Mouse (Mus musculus) right cerebral cortex, adult 18-20 months (tissue): ENCODE results near the gene Fen1.

ENCODE experiments used
- DNase-seq: peaks from one replicate; pipeline ENCODE4 v3.0.0; 2022; ENCODE audit warnings: mixed read lengths

Fen1 gene

GRCm38 (mm10) chr19:10203848-10204615 is at the start of gene Fen1, which contains the start of gene Tmem258:
Fen1 (minus strand) TSS chr19:10204169.
Tmem258 (plus strand) TSS chr19:10204014.
- DNase-seq = peak; percentile 89

DNA sequence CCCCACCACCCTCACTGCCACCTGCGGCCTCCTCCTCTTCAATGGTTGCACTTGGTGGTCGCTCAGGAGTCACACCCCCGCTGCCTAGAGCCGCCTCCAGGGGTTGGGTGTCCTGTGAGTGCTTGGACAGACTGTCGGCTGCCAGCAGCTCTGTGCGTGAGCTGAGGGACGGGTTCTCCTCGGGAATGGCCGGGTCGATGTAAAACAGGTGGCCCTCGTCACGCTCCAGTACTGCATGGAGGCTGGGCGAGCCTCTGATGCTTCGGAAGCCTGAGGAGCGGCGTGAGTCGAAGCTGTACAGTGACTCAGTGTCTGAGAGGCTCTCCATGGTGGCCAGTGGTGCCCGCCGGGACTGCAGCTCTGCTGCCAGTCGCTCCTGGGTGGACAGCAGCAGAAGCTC is 44.2 kb upstream of the Fen1 start:
- DNase-seq = no peak

DNA sequence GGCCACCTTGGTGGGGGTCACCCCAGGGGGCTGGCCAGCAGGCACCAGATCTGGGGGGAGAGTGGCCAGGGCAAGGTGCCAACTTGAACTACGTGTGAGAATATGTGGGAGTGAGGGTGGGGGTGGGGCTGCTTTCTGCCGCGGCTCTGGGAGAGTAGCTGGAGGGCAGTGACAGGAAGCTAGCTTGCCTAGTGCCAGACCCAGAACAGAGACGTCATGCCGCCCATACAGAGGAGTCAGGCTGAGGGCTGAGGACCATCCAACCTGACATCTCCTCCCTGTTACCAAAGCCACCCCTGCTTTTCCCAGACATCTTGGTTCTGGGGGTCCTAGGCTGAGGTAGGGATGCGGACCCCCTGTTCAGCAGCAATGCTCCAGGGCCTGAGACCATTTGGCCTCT is 43.2 kb upstream of the Fen1 start:
- DNase-seq = no peak

- DNase-seq = peak; percentile 49
Measured at GRCm38 (mm10) chr19:10244183-10244582, 40.2 kb upstream of the Fen1 start.

GRCm38 (mm10) chr19:10242916-10243315 is 38.9 kb upstream of the Fen1 start:
- DNase-seq = peak; percentile 34

DNA sequence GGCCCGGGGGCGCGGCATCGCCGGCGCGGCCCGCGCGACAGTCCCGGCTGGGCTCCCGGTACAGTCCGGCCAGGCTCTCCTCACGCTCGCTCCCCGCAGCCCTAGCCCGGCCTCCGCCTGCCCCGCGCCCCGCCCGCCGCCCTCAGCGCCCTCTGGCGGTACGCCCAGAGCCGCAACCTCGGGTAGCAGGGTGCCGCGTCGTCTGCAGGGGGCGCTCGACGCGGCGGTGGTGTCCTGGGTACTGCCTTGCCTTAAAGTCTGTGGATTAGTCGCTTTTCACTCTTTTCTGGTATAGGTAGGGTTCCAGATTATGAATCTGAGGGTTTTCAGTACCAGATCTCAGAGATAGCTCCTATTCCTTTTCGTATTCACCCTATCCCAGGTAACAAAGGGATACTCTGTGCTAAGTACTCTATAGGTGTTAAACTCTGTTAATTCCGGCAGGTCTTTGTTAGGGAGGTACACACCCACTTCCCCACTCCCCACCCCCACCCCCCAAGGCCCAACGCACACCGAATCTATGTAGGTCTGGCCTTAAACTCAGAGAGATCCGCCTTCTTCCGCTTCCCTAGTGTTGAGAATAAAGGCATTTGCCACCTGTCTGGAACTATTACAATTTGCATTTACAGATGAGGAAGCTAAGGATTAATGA is 36.8 kb upstream of the Fen1 start, which contains the start of gene Myrf:
Gene Myrf (minus strand): TSS at position 95 of the 652 bp plus-strand sequence.
- peak; percentile 74 for DNase-seq

- DNase-seq = no peak
Measured at GRCm38 (mm10) chr19:10239975-10240653, 36.1 kb upstream of the Fen1 start.

DNA sequence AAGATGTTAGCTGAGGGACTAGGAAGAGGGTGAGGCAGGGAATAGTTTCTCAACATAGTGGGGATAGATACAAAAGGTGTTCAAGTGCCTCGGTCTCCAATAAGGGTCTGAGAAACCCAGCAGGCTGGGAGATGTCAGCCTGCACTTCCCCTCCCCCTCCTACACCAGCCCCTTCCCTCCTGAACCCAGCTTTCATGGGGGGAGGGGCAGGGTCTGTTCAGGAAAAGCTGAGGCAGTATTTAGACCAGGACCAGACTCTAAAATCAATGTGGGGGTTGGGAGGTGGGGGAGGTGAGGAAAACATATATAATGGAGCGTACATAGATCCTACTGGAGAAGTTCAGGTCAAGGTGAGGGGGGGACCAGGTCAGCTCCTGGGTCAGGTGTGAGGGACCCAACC is 35.5 kb upstream of the Fen1 start:
- no peak for DNase-seq

- no peak for DNase-seq
Measured at GRCm38 (mm10) chr19:10238477-10238876, 34.5 kb upstream of the Fen1 start.

DNA sequence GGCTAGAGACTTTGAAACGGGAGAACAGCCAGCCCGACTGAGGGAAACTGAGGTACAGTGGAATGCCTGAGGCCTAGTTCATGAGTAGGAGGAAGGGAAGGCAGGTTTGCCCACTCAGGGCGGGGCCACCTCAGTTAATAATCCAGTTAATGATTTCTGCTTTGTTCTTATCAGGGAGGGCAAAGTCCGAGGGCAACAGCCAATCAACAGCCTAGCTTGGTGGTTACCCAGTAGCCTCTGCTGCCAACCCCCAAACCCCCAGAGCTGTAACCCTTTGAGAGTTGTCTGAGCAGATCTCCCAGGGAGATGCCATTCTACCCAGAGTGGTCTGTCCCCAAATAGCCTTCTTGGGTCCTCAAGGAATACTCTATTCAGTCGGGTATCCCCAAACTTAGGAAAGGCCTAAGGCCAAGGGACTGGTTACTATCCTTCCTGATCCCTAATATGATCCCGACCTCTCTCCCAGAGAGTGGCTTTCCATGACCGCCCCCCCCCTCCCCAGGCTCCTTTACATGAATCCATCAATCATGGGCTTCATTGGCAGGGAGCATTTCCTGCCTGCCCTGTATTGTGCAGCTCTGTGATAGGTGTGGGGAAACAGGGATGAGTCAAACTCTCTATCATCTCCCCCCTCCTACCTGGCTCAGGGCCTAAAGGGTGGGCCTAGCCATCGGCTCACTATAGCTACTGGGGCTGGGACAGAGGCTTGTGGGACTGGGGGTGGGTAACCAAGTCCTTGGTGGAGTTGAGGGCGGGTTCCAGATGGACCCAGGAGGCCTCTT is 32.0 kb upstream of the Fen1 start:
- no peak for DNase-seq

- peak; percentile 54 for DNase-seq
Measured at GRCm38 (mm10) chr19:10232327-10233017, 28.5 kb upstream of the Fen1 start.

DNA sequence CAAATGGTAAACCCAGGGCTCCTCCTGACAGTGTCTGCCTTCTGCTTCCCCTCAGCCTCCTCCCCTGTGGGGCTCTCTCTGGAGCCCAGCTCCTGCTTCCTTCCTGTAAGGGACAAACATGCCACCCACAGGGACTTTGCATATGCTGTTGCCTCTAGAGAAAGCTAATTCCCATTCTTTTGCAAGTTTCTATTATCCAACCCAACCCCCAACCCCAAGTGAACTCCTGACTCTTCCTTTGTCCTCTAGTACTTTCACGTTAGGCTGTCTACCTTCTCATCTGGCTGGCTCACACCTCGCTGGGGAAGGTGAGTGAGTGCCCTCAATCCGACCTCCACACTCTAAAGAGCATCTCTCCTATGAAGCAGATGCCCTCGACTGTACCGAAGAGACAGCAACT is 27.9 kb upstream of the Fen1 start:
- no peak for DNase-seq

DNA sequence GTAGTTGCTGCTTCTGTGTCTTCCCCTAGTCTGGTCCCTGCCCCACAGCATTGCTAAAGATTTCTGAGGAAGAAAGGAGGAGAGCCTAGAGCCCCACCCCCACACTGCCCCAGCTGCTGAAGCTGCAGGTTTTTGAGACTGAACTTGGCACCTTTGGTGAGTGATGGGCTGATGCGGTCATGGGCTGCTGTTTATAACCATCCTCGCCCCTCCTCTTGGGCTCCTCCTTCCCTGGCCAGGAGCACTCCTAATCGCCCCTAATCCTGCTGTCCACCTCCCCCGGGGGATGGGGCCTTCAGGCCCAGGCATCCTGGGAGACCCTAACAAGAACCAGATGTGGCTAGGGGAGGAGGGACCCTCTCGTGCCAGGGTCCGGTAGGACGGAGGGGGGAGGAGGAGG is 27.0 kb upstream of the Fen1 start:
- DNase-seq = no peak

- no peak for DNase-seq
Measured at GRCm38 (mm10) chr19:10225767-10226166, 21.8 kb upstream of the Fen1 start.

GRCm38 (mm10) chr19:10224637-10225453 is 20.9 kb upstream of the Fen1 start:
- no peak for DNase-seq

DNA sequence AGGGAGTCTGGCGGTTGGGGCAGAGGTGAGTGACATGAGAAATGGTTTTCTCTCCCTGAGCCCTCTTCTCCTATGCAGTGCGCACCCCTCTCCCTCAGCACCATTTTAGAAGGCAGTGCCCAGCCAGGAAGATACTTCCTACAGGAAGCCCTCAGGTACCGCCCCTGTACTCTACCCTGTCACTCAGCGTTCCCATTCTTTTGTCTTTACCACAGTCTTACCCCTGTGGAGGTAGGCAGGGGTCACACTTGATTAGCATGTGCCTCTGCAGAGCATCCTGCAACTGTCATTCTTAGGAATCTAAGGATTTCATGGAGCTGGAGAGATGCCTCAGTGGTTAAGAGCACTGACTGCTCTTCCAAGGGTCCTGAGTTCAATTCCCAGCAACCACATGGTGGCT is 19.6 kb upstream of the Fen1 start:
- DNase-seq = no peak

- no peak for DNase-seq
Measured at GRCm38 (mm10) chr19:10222656-10223055, 18.7 kb upstream of the Fen1 start.

DNA sequence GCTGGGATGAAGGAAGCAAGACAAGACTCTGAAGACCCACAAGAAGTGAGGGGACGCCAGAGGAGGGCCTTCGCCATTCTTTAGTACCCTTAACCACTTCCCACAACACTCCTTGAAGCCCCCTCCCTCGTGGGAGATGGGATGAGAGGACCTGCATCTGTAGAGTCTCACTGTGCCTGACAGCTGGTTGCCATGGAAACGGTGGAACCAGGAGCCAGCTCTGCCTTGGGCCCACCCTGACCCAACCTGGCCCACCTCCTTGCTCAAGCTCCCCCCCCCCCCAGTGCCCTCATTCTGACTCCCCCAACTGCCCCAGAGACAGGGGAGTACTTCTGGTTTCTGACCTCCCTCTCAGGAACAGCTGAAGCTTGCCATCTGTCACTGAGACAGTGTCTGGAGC is 17.6 kb upstream of the Fen1 start:
- DNase-seq = no peak

- no peak for DNase-seq
Measured at GRCm38 (mm10) chr19:10219593-10219992, 15.6 kb upstream of the Fen1 start.

DNA sequence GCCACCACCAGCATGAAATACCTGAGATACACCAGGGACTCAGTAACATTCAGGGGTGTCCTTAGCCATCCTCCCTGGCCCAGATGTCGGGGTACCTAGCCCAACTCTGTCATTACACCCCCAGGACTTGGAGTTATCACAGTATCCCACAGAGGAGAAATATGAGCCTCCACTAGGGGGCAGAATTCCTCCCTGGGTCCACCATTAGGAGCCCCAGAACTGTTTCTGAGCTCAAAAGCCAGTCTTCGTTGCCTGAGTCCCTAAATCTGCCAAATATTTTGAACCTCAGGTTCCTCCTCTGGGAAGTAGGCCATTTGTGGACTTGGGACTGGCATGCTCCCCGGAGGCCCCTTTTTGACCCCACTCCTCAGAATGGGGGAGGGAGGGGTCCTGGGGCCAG is 15.1 kb upstream of the Fen1 start:
- DNase-seq = peak; percentile 51

DNA sequence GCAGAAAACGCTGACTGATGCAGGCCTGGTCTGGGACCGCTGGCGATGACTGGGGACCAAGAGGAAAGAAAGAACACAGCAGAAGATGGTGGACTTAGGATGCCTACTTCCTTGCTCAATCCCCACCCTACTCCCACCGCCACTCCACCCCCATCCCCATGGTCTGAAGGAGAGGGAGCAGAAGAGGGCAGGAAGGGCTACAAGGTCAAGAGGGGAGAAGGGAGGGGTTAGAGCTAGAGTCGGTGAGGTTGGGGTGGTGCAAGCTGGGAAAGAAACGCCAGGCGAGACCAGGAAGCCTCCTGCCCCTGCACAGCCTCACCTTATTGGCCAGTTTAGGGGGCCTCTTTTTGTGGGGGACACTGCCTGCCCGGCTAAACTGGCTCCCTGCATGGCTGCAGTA is 12.1 kb upstream of the Fen1 start:
- DNase-seq = no peak
